Mouse (Mus musculus): Measurements from ENCODE around the gene Car15.

Car15 gene

GRCm38 (mm10) chr16:17801777-17802455 is 36.2 kb downstream of the Car15 start:
- no peak for DNase-seq (ENCODE audit: low read depth, low spot score)

- no peak for DNase-seq (ENCODE audit: low read depth, low spot score)
These were observed 38.6 kb downstream of the Car15 start for GRCm38 (mm10) chr16:17799584-17799983.

DNA sequence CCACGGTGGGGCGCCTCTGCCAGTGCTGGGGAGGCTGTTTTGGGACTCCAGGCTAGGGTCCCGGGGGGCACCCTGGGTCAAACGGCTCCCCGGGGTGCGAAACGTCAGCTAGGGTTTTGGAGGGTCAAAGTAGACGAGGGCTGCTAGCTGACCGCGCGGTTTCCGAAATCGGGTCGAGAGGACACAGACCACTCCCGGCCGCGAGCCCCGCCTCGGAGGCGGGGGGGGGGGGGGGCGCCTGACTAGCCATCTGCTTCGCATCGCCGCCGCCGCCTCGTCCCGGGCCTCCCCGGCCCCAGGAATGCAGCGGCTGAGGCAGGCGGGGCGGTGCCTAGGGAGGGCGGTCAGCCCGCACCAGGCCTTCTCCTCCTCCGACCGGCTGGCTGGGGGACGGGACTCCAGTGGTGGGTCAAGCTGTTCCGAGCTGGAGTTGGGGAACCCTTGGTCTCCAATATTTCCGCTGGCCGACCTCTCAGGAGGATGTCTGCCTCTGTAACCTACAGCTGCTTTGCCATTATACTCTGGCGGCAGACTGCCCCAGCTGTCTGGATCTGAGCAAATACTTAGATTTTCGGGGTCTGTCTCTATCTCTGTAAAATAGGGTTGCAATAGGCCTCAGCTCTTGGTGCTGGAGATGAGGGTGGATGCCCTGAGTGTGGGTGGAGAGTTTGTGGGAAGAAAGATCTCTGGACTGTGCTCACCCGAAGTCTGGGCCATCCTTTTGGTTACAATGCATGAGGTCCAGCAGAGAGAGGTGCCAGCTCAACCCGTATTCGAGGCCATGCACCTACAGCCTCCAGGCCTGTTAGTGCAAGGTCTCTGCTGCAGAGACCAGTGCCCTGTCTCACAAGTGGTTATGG is 39.6 kb downstream of the Car15 start:
- DNase-seq (ENCODE audit: low read depth, low spot score), result no peak

- no peak for DNase-seq (ENCODE audit: low read depth, low spot score)
These were observed 40.3 kb downstream of the Car15 start for GRCm38 (mm10) chr16:17797812-17798311.

DNA sequence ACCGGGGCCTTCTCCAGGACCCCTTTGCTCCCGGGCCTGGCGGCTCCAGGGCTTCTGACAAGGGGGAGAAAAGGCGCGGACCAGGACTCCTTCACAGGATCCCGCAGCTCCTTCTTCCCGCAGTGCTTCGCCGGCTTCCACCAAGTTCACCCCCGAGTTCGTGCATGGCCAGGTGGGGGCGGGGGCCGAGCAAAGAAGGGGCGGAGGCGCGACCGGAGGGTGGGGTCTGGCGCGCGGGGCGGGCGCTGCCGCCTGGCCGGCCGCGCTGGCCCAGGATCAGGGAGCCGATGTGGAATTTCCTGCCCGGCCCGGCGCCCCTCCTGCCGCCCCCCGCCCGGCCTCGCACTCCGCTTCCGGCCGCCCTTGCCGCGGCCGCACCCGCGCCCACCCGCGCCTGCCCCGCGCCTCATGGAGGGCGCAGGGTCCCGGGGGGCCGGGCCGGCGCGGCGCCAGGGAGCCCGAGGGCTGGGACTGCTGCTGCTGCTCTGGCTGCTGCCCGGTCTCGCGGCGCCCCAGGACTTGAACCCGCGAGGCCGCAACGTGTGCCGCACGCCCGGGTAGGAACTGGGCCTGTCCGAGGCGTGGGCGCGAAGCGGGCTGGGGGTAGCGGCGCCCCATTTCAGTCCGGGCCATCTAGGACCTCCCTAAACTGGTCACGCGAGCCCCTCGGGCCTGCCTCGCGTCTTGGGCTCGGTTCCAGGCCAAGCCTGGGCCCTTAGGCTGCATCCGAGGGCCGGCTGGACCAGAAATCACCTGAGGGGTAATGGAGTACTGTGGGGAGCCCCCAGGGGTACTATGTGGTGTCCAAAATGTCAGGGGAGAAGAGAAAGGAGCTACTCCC is 41.0 kb downstream of the Car15 start, which contains the start of gene Scarf2:
Gene Scarf2 (plus strand): TSS at position 312 of the 841 bp plus-strand sequence.
- no peak for DNase-seq (ENCODE audit: low read depth, low spot score)

DNA sequence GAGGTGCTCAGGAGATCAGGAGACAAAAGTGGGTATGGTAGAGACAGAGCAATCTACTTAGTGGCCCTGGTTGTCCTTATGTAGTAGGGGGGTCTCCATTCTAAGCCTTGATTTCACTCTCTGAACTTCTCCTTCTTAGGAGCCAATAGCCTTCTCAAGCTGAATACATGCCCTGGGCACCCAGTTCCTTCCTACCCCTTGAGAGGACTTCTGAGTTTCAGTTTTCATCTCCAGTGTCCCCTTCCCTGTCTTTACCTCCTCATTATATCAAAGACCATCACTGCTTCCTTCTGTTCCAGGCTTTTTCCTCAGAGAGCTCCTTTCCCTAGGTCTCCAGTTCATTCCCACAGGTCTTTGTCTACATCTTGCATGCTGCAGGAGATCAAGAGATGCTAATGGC is 41.6 kb downstream of the Car15 start:
- DNase-seq (ENCODE audit: low read depth, low spot score), result no peak

DNA sequence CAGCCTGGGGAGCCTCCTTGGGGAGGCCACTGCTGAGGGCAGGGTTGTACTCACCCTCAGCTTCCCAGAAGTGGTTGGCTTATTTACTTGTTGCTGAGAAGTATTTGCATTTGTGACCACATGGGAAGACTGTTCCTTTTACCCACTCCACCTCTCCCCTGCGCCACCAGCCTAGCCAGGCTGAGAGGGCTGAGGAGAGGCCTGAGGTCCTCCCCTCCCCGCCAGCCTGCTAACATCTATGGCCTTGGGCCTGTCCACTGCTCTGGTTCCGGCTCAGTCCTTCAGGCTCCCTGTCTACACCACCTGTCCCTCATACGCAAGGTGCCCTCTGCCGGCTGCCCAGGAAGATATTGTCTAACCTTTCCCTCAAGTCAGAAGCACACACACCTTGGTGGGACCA is 42.5 kb downstream of the Car15 start:
- no peak for DNase-seq (ENCODE audit: low read depth, low spot score)

DNA sequence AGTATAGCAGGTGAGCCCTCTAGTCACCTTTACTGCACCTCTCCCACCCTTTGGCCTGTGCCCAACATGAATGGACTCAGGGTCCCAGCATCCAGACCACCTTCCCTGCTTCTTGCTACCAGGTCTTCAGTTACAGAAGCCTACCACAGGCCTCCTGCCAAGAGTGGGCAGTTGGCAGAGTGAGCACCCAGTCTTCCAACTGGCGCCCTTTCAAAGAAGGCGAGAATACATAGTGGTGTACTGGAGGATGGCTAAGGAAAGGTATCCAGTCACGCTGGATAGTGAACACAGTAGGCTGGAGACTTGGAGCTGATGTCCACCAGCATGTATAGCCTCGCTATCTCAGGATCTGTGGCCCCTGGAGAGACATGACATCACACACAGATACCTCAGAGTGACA is 44.1 kb downstream of the Car15 start:
- no peak for DNase-seq (ENCODE audit: low read depth, low spot score)

- no peak for DNase-seq (ENCODE audit: low read depth, low spot score)
These were observed 45.4 kb downstream of the Car15 start for GRCm38 (mm10) chr16:17792728-17793127.

- DNase-seq (ENCODE audit: low read depth, low spot score), result no peak
These were observed 52.8 kb downstream of the Car15 start for GRCm38 (mm10) chr16:17785337-17785736.
